Mouse (Mus musculus): ENCODE data around the gene Vmn2r79.
"Not testable (repeated sequence)": the region's sequence is repeated elsewhere in the genome, so short reads cannot be mapped to it uniquely, and the experiment has no call there.

Gene Vmn2r79

DNA sequence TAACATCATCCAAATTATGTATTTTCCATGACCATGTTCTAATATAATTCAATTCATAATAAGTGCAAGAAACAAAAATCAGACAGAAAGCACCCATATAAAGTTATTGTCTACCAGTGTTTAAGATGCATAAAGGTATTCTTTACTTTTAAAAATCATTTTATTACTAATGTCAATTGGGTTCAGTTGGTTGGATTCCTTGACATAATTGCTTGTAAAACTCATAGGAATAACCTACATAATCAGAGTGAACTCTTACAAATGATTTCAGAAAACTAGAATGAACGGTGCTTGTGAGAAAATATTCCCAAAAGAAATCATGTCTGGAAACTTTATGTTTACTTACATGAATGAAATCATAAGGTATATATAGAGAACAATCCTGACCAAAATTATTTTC, at the start of gene Vmn2r79:
Vmn2r79 (plus strand) TSS at position 301 of the 400 bp plus-strand sequence.
- DNase-seq (ENCODE audit: low spot score): not testable (repeated sequence)

DNA sequence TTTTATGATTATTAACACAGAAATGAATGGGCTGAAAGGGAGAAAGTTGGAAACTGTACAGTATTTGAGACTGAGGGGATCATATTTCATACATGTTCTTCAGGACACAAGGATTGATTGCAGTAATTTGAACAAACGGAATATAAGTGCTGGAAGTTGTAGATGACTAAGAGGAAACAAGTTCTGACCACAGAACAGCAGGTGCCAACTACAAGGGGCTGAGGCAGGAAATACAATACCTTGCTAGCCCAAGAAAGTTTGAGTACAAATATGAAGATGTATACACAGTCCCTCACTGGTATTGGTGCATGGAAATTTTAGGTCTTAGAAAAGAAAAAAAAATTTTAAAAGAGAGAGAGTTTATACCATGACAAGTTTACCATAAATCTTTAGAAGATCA, 1.2 kb upstream of the Vmn2r79 start:
- DNase-seq (ENCODE audit: low spot score): no peak

DNA sequence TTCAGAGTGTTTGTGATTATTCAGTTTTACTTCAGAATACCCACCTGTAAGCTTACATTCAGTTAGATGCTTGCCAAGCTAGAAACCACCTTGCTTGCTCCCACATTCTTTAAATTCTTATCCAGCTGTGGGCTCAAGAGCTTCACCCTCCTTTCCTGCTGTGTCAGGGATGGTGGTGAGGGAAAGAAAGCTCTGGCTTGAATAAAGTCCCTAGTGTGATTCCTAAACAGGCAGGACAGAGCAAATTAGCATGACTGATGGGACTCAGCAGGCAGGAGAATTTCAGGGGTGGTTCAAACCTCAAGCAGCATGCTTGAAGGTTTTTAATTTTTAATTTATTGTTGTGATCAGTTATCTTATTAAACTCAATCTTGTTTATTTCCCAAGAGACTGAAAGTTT, 30.6 kb downstream of the Vmn2r79 start:
- DNase-seq (ENCODE audit: low spot score): not testable (repeated sequence)

DNA sequence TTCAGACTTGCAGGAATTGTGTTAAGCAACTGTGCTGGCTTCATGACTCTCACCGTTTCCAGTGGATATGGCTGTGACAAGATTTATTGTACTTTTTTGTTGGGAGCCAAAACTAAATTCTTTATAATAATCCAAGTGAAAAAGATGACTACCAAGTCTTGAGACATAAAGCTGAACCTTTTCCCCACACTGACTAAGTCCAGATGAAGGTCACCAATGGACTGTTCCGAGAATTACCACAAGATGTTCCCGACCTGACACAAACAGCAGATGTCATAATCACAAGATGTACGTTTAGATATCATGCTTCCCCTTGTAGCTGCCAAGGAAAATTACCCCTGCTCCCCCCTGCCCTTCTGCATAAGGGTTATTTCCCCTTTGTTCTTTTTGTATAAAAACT, 67.7 kb downstream of the Vmn2r79 start:
- DNase-seq (ENCODE audit: low spot score): no peak

Data from MN1 (cell line).